Mouse (Mus musculus): ENCODE data around the gene Egr4. TPM values are rescaled to one million over a fixed set of nuclear protein-coding genes. Genes with fewer than 3 reads are reported as not detected.
A peak's percentile ranks its signal among the peaks of the same experiment; 100 is the strongest.

Gene Egr4
- polyA plus RNA-seq (2015; fragmentation: Nextera tagmentation; extraction: Ambion mirVana): not detected in 2 replicates

- ATAC-seq (ENCODE audit: insufficient read depth): no peak
- Histone ChIP-seq H3K9ac (no peak within 1 kb of the TSS), H3K4me2 (peak within 1 kb of the TSS; percentile 56), H3K36me3 (replicated peaks) (no peaks in the 10 kb centered on the region), H3K9me3 (replicated peaks) (no peaks in the 10 kb centered on the region), H3K27me3 (peaks cover 84% of the 10 kb centered on the region), H3K27ac (replicated peaks) (no peak within 1 kb of the TSS), H3K4me1 (replicated peaks) (peaks cover 20% of the 10 kb centered on the region; the same call in 1 of the 2 replicates), H3K4me3 (replicated peaks) (peak within 1 kb of the TSS; percentile 35)
- WGBS (ENCODE audit: insufficient replicate concordance): under 1% methylated on average over 38 of the region's 38 CpGs
Measured at GRCm38 (mm10) chr6:85513531-85513910, at the start of gene Egr4. Gene Egr4 (minus strand): TSS chr6:85513589.

- no peak overlapping the region for H3K4me2 ChIP-seq
- ATAC-seq (ENCODE audit: insufficient read depth): no peak
- no peaks in the 10 kb centered on the region for H3K9me3 ChIP-seq (replicated peaks)
- H3K4me3 ChIP-seq (replicated peaks): no peak overlapping the region
- H3K27ac ChIP-seq (replicated peaks): no peak overlapping the region
- H3K27me3 ChIP-seq: no peaks in the 10 kb centered on the region
- no peaks in the 10 kb centered on the region for H3K36me3 ChIP-seq (replicated peaks)
- no peak overlapping the region for H3K9ac ChIP-seq
- 10% methylated on average over 1 of the region's 1 CpGs for WGBS (ENCODE audit: insufficient replicate concordance)
- H3K4me1 ChIP-seq (replicated peaks): no peaks in the 10 kb centered on the region
Measured at GRCm38 (mm10) chr6:85562374-85562773, 49.0 kb upstream of the Egr4 start.

- H3K9me3 ChIP-seq (replicated peaks): no peaks in the 10 kb centered on the region
- ATAC-seq (ENCODE audit: insufficient read depth): no peak
- 57% methylated on average over 5 of the region's 5 CpGs for WGBS (ENCODE audit: insufficient replicate concordance)
- H3K4me3 ChIP-seq (replicated peaks): no peak overlapping the region
- no peaks in the 10 kb centered on the region for H3K4me1 ChIP-seq (replicated peaks)
- no peaks in the 10 kb centered on the region for H3K36me3 ChIP-seq (replicated peaks)
- no peak overlapping the region for H3K9ac ChIP-seq
- H3K27ac ChIP-seq (replicated peaks): no peak overlapping the region
- H3K4me2 ChIP-seq: no peak overlapping the region
- H3K27me3 ChIP-seq: 0 out of 2 replicates have a peak, but pooled peaks cover 6% of the 10 kb centered on the region
Measured at GRCm38 (mm10) chr6:85547642-85548041, 34.3 kb upstream of the Egr4 start.

- H3K27me3 ChIP-seq: 0 out of 2 replicates have a peak, but pooled peaks cover 6% of the 10 kb centered on the region
Measured at GRCm38 (mm10) chr6:85544251-85544881, 31.0 kb upstream of the Egr4 start.

DNA sequence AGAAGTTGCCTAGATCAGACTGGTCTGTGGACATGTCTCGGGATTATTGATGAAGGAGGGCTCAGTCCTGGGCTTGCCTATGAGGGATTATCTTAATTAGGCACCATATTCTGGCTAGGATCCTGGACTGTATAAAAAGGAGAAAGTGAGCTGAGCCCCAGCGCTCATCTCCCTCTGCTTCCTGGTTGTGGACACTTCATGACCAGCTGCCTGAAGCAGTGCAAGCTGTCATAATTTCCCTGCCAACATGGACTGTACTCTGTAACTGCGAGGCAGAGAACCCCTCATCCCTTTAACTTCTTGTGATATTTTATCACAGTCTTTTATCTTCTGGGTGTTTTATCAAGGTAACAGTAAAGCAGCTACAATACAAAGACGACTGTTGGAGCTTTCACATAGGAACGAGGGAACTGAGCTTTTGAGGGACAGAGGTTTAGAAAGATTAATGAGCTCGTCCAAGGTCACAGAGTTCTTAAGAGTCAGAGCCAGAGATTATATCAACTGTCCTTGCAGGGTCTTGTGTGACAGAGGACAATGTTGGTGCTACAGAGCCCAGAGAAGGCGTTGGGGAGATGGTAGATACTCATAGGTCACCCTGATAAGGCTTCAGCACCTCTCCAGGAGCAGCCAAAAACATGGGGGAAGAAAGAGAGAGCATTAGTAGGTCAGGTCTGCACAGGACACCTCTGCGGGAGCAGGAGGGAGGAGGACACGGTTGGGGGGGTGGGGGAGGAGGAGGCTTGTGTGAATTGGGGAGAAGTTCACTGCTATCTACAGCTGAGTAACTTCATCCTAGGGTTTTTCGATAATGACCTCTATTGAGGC, 30.2 kb upstream of the Egr4 start:
- ATAC-seq (ENCODE audit: insufficient read depth): no peak

More at GRCm38 (mm10) chr6:85544251-85544881, 31.0 kb upstream of the Egr4 start:
- no peaks in the 10 kb centered on the region for H3K9me3 ChIP-seq (replicated peaks)
- H3K4me1 ChIP-seq (replicated peaks): no peaks in the 10 kb centered on the region
- no peak overlapping the region for H3K9ac ChIP-seq
- no peak overlapping the region for H3K4me2 ChIP-seq
- ATAC-seq (ENCODE audit: insufficient read depth): no peak
- no peak overlapping the region for H3K27ac ChIP-seq (replicated peaks)
- WGBS (ENCODE audit: insufficient replicate concordance): 74% methylated on average over 13 of the region's 13 CpGs
- H3K36me3 ChIP-seq (replicated peaks): no peaks in the 10 kb centered on the region
- H3K4me3 ChIP-seq (replicated peaks): no peak overlapping the region

GRCm38 (mm10) chr6:85522825-85523224, 9.4 kb upstream of the Egr4 start:
- Histone ChIP-seq H3K4me2 (no peak overlapping the region), H3K9ac (no peak overlapping the region), H3K27ac (replicated peaks) (no peak overlapping the region), H3K36me3 (replicated peaks) (no peaks in the 10 kb centered on the region), H3K27me3 (peaks cover 5% of the 10 kb centered on the region; the same call in 1 of the 2 replicates), H3K4me3 (replicated peaks) (no peak overlapping the region), H3K9me3 (replicated peaks) (no peaks in the 10 kb centered on the region), H3K4me1 (replicated peaks) (no peaks in the 10 kb centered on the region)
- no peak for ATAC-seq (ENCODE audit: insufficient read depth)
- WGBS (ENCODE audit: insufficient replicate concordance): 29% methylated on average over 2 of the region's 2 CpGs

More for the DNA sequence above, 30.2 kb upstream of the Egr4 start:
- H3K9ac ChIP-seq: no peak overlapping the region
- WGBS (ENCODE audit: insufficient replicate concordance): 55% methylated on average over 10 of the region's 10 CpGs
- H3K36me3 ChIP-seq (replicated peaks): no peaks in the 10 kb centered on the region
- H3K27ac ChIP-seq (replicated peaks): no peak overlapping the region
- no peak overlapping the region for H3K4me2 ChIP-seq
- no peak overlapping the region for H3K4me3 ChIP-seq (replicated peaks)
- H3K27me3 ChIP-seq: 0 out of 2 replicates have a peak, but pooled peaks cover 6% of the 10 kb centered on the region
- H3K9me3 ChIP-seq (replicated peaks): no peaks in the 10 kb centered on the region
- H3K4me1 ChIP-seq (replicated peaks): no peaks in the 10 kb centered on the region

GRCm38 (mm10) chr6:85522026-85522425, 8.6 kb upstream of the Egr4 start:
- no peak overlapping the region for H3K9ac ChIP-seq
- H3K4me3 ChIP-seq (replicated peaks): no peak overlapping the region
- no peaks in the 10 kb centered on the region for H3K9me3 ChIP-seq (replicated peaks)
- ATAC-seq (ENCODE audit: insufficient read depth): no peak
- H3K4me1 ChIP-seq (replicated peaks): no peaks in the 10 kb centered on the region
- H3K36me3 ChIP-seq (replicated peaks): no peaks in the 10 kb centered on the region
- H3K27me3 ChIP-seq: peaks cover 5% of the 10 kb centered on the region; the same call in 1 of the 2 replicates
- no peak overlapping the region for H3K4me2 ChIP-seq
- H3K27ac ChIP-seq (replicated peaks): no peak overlapping the region
- WGBS (ENCODE audit: insufficient replicate concordance): 62% methylated on average over 5 of the region's 5 CpGs

GRCm38 (mm10) chr6:85518091-85518693, 4.8 kb upstream of the Egr4 start:
- no peak overlapping the region for H3K9ac ChIP-seq
- no peak overlapping the region for H3K27ac ChIP-seq (replicated peaks)
- H3K27me3 ChIP-seq: peaks cover 39% of the 10 kb centered on the region
- ATAC-seq (ENCODE audit: insufficient read depth): no peak
- H3K9me3 ChIP-seq (replicated peaks): no peaks in the 10 kb centered on the region
- peaks cover 5% of the 10 kb centered on the region; the same call in 1 of the 2 replicates for H3K4me1 ChIP-seq (replicated peaks)
- H3K4me3 ChIP-seq (replicated peaks): no peak overlapping the region
- WGBS (ENCODE audit: insufficient replicate concordance): 40% methylated on average over 5 of the region's 5 CpGs
- no peak overlapping the region for H3K4me2 ChIP-seq
- H3K36me3 ChIP-seq (replicated peaks): no peaks in the 10 kb centered on the region

DNA sequence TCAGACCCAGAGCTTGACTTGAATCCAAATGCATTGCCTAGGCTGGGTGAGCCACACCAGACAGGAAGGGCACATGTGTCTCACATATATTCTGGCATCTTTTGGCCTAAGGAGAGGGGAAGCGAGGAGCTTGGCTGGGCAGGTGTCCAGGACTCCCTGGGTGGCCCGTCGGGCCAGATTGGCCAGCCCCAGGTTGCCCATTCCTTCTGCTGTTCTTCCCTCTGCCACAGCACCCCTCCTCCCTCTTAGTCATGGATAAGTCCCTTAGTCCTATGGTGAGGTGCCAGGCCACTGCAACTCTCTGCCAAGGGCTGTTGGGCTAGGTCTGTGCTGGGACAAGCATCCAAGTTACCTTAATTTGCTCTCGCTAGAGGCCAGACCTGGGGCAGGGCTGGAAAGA, 2.6 kb upstream of the Egr4 start:
- H3K27ac ChIP-seq (replicated peaks): no peak overlapping the region
- no peak for ATAC-seq (ENCODE audit: insufficient read depth)
- H3K4me1 ChIP-seq (replicated peaks): peaks cover 20% of the 10 kb centered on the region; the same call in 1 of the 2 replicates
- no peak overlapping the region for H3K9ac ChIP-seq
- H3K4me2 ChIP-seq: no peak overlapping the region
- peaks cover 61% of the 10 kb centered on the region for H3K27me3 ChIP-seq
- H3K36me3 ChIP-seq (replicated peaks): no peaks in the 10 kb centered on the region
- no peak overlapping the region for H3K4me3 ChIP-seq (replicated peaks)
- no peaks in the 10 kb centered on the region for H3K9me3 ChIP-seq (replicated peaks)
- 75% methylated on average over 4 of the region's 4 CpGs for WGBS (ENCODE audit: insufficient replicate concordance)

GRCm38 (mm10) chr6:85512577-85513530, 535 bp downstream of the Egr4 start:
- Histone ChIP-seq H3K27ac (replicated peaks) (no peak overlapping the region), H3K9ac (no peak overlapping the region), H3K27me3 (peaks cover 87% of the 10 kb centered on the region), H3K36me3 (replicated peaks) (no peaks in the 10 kb centered on the region), H3K9me3 (replicated peaks) (no peaks in the 10 kb centered on the region), H3K4me2 (peak overlapping the region; percentile 56), H3K4me3 (replicated peaks) (peak overlapping the region; percentile 35), H3K4me1 (replicated peaks) (peaks cover 20% of the 10 kb centered on the region; the same call in 1 of the 2 replicates)
- ATAC-seq (ENCODE audit: insufficient read depth): no peak
- 1% methylated on average over 90 of the region's 90 CpGs for WGBS (ENCODE audit: insufficient replicate concordance)

Data from liver, embryonic 15.5 days (tissue).